Mouse (Mus musculus) cerebral cortex, adult 2 months (tissue): ENCODE measurements around the gene Bcar3.

ENCODE experiments used
- WGBS: fragments of 180-500 bp; shearing (Covaris S2); methylation state at CpG from one replicate; pipeline ENCODE4 v1.1.7; 2018; 5-methylcytosine and 5-hydroxymethylcytosine counted together

The Bcar3 gene

GRCm38 (mm10) chr3:122292300-122293222 lies 1.4 kb upstream of the Bcar3 start:
- 3% methylated on average over 54 of the region's 54 CpGs for WGBS

- under 1% methylated on average over 103 of the region's 105 CpGs for WGBS
Observed at GRCm38 (mm10) chr3:122293223-122293953, 548 bp upstream of the Bcar3 start.

GRCm38 (mm10) chr3:122295511-122295910 lies 1.6 kb downstream of the Bcar3 start:
- 9% methylated on average over 5 of the region's 5 CpGs for WGBS

GRCm38 (mm10) chr3:122296979-122297378 lies 3.0 kb downstream of the Bcar3 start:
- WGBS: 44% methylated on average over 5 of the region's 5 CpGs

- 50% methylated on average over 9 of the region's 9 CpGs for WGBS
Observed at GRCm38 (mm10) chr3:122300983-122301919, 7.3 kb downstream of the Bcar3 start.

GRCm38 (mm10) chr3:122304560-122304959 lies 10.6 kb downstream of the Bcar3 start:
- 93% methylated on average over 4 of the region's 4 CpGs for WGBS

GRCm38 (mm10) chr3:122307894-122308671 lies 14.1 kb downstream of the Bcar3 start:
- WGBS: 37% methylated on average over 4 of the region's 4 CpGs

- WGBS: 60% methylated on average over 6 of the region's 6 CpGs
Observed at GRCm38 (mm10) chr3:122308981-122309380, 15.0 kb downstream of the Bcar3 start.

GRCm38 (mm10) chr3:122312078-122312477 lies 18.1 kb downstream of the Bcar3 start:
- WGBS: 21% methylated on average over 2 of the region's 2 CpGs

- 70% methylated on average over 10 of the region's 10 CpGs for WGBS
Observed at GRCm38 (mm10) chr3:122312936-122313629, 19.1 kb downstream of the Bcar3 start.

GRCm38 (mm10) chr3:122313936-122314335 lies 20.0 kb downstream of the Bcar3 start:
- 78% methylated on average over 7 of the region's 7 CpGs for WGBS

GRCm38 (mm10) chr3:122316621-122317020 lies 22.7 kb downstream of the Bcar3 start:
- WGBS: 42% methylated on average over 11 of the region's 11 CpGs

GRCm38 (mm10) chr3:122317339-122317738 lies 23.4 kb downstream of the Bcar3 start:
- 94% methylated on average over 6 of the region's 6 CpGs for WGBS

- WGBS: 84% methylated on average over 9 of the region's 9 CpGs
Observed at GRCm38 (mm10) chr3:122322226-122322625, 28.3 kb downstream of the Bcar3 start.

GRCm38 (mm10) chr3:122323841-122324240 lies 29.9 kb downstream of the Bcar3 start:
- WGBS: 94% methylated on average over 6 of the region's 6 CpGs

- 94% methylated on average over 3 of the region's 3 CpGs for WGBS
Observed at GRCm38 (mm10) chr3:122324528-122324927, 30.6 kb downstream of the Bcar3 start.

GRCm38 (mm10) chr3:122330484-122330883 lies 36.5 kb downstream of the Bcar3 start:
- 81% methylated on average over 12 of the region's 12 CpGs for WGBS

GRCm38 (mm10) chr3:122333493-122333892 lies 39.6 kb downstream of the Bcar3 start:
- 28% methylated on average over 4 of the region's 4 CpGs for WGBS

GRCm38 (mm10) chr3:122333902-122334301 lies 40.0 kb downstream of the Bcar3 start:
- WGBS: 48% methylated on average over 7 of the region's 7 CpGs

- 86% methylated on average over 7 of the region's 7 CpGs for WGBS
Observed at GRCm38 (mm10) chr3:122334375-122334774, 40.4 kb downstream of the Bcar3 start.
